Mouse (Mus musculus) small intestine, adult 2 months (tissue): Measurements from ENCODE around the gene Prkch.

Experiments
- CTCF ChIP-seq: fragments of 200-500 bp; IDR thresholded peaks from 2 replicates; pipeline ENCODE4 v1.5.1; 2012; ENCODE audit warnings: low read depth, mild to moderate bottlenecking, control low read depth, inconsistent platforms, low read length, moderate library complexity, mixed read lengths; ENCODE audit not compliant: insufficient replicate concordance, insufficient read length; ENCODE audit errors: extremely low read depth
- POLR2A ChIP-seq: fragments of 200-500 bp; IDR thresholded peaks from 2 replicates; pipeline ENCODE4 v1.6.1; 2012; ENCODE audit warnings: low read depth, mild to moderate bottlenecking, control low read depth, inconsistent platforms, low read length, moderate library complexity

GRCm38 (mm10) chr12:73698436-73698835 lies 113.8 kb downstream of the Prkch start:
- TF ChIP-seq CTCF (no peak), POLR2A (no peak)
